Mouse (Mus musculus) CH12.LX (cell line): Measurements from ENCODE around the gene Sfswap.

Experiments
- CTCF ChIP-seq, 2 experiments: IDR thresholded peaks in 1 of 2; conservative IDR thresholded peaks in 1 of 2; 2 replicates each; pipeline ENCODE4 v1.5.1; 2011 to 2012; ENCODE audit warnings: low read depth in 2 of 2, low read length in 2 of 2, improper control_type of control experiment in 1 of 2, inconsistent platforms in 1 of 2, mild to moderate bottlenecking in 1 of 2, moderate library complexity in 1 of 2
- ETS1 ChIP-seq: conservative IDR thresholded peaks from 2 replicates; pipeline ENCODE4 v1.6.1; 2012; ENCODE audit warnings: low read depth, mild to moderate bottlenecking, inconsistent platforms, low read length, improper control_type of control experiment, moderate library complexity
- USF2 ChIP-seq: conservative IDR thresholded peaks from 2 replicates; pipeline ENCODE4 v1.6.1; 2011; ENCODE audit warnings: low read depth, low read length, improper control_type of control experiment
- ZC3H11A ChIP-seq: IDR thresholded peaks from 2 replicates; pipeline ENCODE4 v1.6.1; 2012; ENCODE audit warnings: low read depth, mild to moderate bottlenecking, inconsistent platforms, low read length, improper control_type of control experiment

- TF ChIP-seq USF2, result no peak
- TF ChIP-seq ETS1, result no peak
- TF ChIP-seq CTCF (conservative IDR thresholded peaks at IDR 0.05 in 1 of 2, IDR thresholded peaks at IDR 0.05 in 1 of 2; ENCODE audit: low read depth in 2 of 2, low read length in 2 of 2), result no peak
- TF ChIP-seq ZC3H11A, result peak; percentile 100
Measured at GRCm38 (mm10) chr5:129500722-129501634, at the start of gene Sfswap.
